Mouse (Mus musculus): Measurements from ENCODE around the gene Dhdh.

- no peak for TF ChIP-seq CTCF (conservative IDR thresholded peaks at IDR 0.05; ENCODE audit: low read length)
- no peak for TF ChIP-seq POU5F1 (IDR thresholded peaks at IDR 0.05; ENCODE audit: borderline replicate concordance, low read length)
- no peak for TF ChIP-seq NANOG (IDR thresholded peaks at IDR 0.05; ENCODE audit: borderline replicate concordance, low read length)
Observed at GRCm38 (mm10) chr7:45449974-45450373, 38.6 kb downstream of the Dhdh start.

Data from E14TG2a.4 (cell line).